Mouse (Mus musculus) cerebellum, adult 2 months (tissue): ENCODE data around the gene Cryl1. TPM values are rescaled to one million over a fixed set of nuclear protein-coding genes. Genes with fewer than 3 reads are reported as not detected.

ENCODE experiments used
- DNase-seq, 2 experiments: peaks; one replicate each; pipeline ENCODE4 v3.0.0; 2021
- H3K27ac ChIP-seq: fragments of 200-500 bp; 2 replicates; pipeline ENCODE4 v1.5.1; 2012; ENCODE audit warnings: low read length, control low read depth, inconsistent platforms; ENCODE audit not compliant: insufficient read depth
- H3K27me3 ChIP-seq: fragments of 200-500 bp; 2 replicates; pipeline ENCODE4 v1.6.1; 2012; ENCODE audit warnings: inconsistent platforms, mild to moderate bottlenecking, low read length, moderate library complexity; ENCODE audit not compliant: control insufficient read depth, insufficient read depth
- H3K4me1 ChIP-seq: fragments of 200-500 bp; 2 replicates; pipeline ENCODE4 v1.6.1; 2011; ENCODE audit warnings: low read length; ENCODE audit not compliant: control insufficient read depth, insufficient read depth
- H3K4me3 ChIP-seq: fragments of 200-500 bp; replicated peaks from 2 replicates; pipeline ENCODE3; 2011; ENCODE audit warnings: mild to moderate bottlenecking, low read depth, low read length, control low read depth; ENCODE audit not compliant: insufficient read depth
- CTCF ChIP-seq: fragments of 200-500 bp; IDR thresholded peaks from 2 replicates; pipeline ENCODE4 v1.5.1; 2011; ENCODE audit warnings: low read depth, mild to moderate bottlenecking, control low read depth, low read length, moderate library complexity, borderline replicate concordance; ENCODE audit not compliant: insufficient read depth
- POLR2A ChIP-seq: fragments of 200-500 bp; IDR thresholded peaks from 2 replicates; pipeline ENCODE4 v1.6.1; 2011; ENCODE audit warnings: low read length, control low read depth, borderline replicate concordance; ENCODE audit not compliant: insufficient read depth
- WGBS: fragments of 180-500 bp; shearing (Covaris S2); methylation state at CpG from one replicate; pipeline ENCODE4 v1.1.7; 2018; 5-methylcytosine and 5-hydroxymethylcytosine counted together
- polyA plus RNA-seq: library from polyadenylated mRNA; depleted of rRNA; stranded (reverse); fragments of >200 nt; gene quantifications from 2 replicates; pipeline ENCODE4 v1.2.3, GENCODE M21; 2012; rRNA removed

Cryl1 gene
- polyA plus RNA-seq, 1 experiment = 21.0 TPM

- TF ChIP-seq POLR2A (no peak), CTCF (no peak)
- Histone ChIP-seq H3K4me3 (no peak overlapping the region), H3K4me1 (no peaks in the 10 kb centered on the region), H3K27me3 (no peaks in the 10 kb centered on the region), H3K27ac (no peak overlapping the region)
- WGBS = 84% methylated on average over 5 of the region's 5 CpGs
- DNase-seq = no peak
These were observed 155.4 kb downstream of the Cryl1 start for GRCm38 (mm10) chr14:57242978-57243377.

- WGBS = 80% methylated on average over 11 of the region's 11 CpGs
- no peak for DNase-seq
- Histone ChIP-seq H3K27ac (no peak overlapping the region), H3K27me3 (no peaks in the 10 kb centered on the region), H3K4me3 (no peak overlapping the region), H3K4me1 (no peaks in the 10 kb centered on the region)
- TF ChIP-seq POLR2A (no peak), CTCF (no peak)
These were observed 163.1 kb downstream of the Cryl1 start for GRCm38 (mm10) chr14:57235276-57235675.

DNA sequence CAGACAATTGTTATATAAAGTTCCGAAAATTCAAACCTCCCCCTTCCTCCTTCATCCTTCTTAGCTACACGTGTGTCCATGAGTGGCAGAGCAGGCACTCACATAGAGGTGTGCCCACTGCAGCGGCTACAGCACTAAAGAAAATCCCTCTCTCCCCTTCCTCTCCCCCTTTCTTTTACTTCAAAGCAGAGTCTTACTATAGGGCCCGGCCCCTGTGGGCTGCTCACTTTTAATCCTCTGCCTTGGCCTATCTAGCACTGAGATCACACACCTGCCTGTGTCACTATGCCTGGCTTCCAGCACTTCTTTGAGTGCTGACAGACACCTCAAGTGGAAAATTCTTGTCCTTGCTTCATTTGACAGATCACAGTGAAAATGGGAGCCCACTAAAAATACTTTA is 163.6 kb downstream of the Cryl1 start:
- Histone ChIP-seq H3K4me3 (no peak overlapping the region), H3K27ac (no peak overlapping the region), H3K27me3 (no peaks in the 10 kb centered on the region), H3K4me1 (no peaks in the 10 kb centered on the region)
- TF ChIP-seq CTCF (no peak), POLR2A (no peak)
- WGBS = 24% methylated on average over 4 of the region's 4 CpGs
- DNase-seq = no peak

DNA sequence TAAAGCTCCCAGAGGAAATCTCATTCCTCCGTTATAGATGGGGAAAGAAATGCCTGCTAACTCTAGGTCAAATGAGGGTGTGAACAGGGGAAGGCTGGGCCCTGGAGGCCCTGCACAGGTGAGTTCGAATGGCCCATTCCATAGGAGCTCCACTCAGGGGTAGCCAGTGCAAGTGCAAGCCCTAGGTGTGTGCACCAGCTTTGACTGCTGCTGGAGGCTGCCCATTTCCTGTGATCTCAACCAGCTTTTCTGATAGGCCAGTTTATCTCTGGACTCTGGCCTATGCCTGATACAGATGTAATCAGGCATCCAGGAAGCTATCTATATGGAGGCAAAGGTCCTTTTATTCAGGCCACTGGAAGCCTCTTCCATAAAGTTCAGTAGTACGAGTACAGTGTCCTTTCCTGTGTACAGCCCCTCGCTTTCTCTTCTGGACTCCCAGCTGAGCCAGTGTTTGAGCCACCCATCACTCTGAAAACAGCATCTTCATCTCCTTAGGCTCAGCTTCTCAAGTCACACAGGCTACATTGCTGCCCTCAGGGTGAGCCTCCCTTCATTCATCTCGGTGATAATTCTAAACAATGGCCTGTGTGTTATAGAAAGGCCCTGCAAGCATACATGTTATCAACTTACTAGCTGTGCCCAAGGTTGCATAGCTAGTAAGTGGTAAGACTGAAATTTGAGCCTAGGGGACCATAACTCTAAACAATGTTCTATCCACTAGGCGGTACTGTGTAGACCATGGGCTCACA is 167.9 kb downstream of the Cryl1 start:
- TF ChIP-seq POLR2A (no peak), CTCF (no peak)
- 74% methylated on average over 6 of the region's 6 CpGs for WGBS
- Histone ChIP-seq H3K27me3 (no peaks in the 10 kb centered on the region; the same call in 1 of the 2 replicates), H3K4me3 (no peak overlapping the region), H3K27ac (no peak overlapping the region), H3K4me1 (no peaks in the 10 kb centered on the region)
- DNase-seq = no peak

Other genes with a start within 250 kb of the Cryl1 start
- 15.2 and 15.4 TPM in 2 replicates for gene Ift88, start 25.5 kb upstream of the Cryl1 start, polyA plus RNA-seq
- gene Il17d, start 126.2 kb upstream of the Cryl1 start, polyA plus RNA-seq = 20.6 and 21.8 TPM in 2 replicates
- 52.5 and 52.9 TPM in 2 replicates for gene Eef1akmt1, start 173.1 kb upstream of the Cryl1 start, polyA plus RNA-seq